Mouse (Mus musculus): ENCODE results near the gene Pgpep1. TPM values are rescaled to one million over a fixed set of nuclear protein-coding genes. Genes with fewer than 3 reads are reported as not detected.

Pgpep1 gene
- polyA plus RNA-seq, 1 experiment from 2014 or later: 102 TPM

GRCm38 (mm10) chr8:70602139-70602811 lies 57.9 kb downstream of the Pgpep1 start:
- 93% methylated on average over 13 of the region's 13 CpGs for WGBS
- H3K4me3 ChIP-seq: no peak overlapping the region
- ATAC-seq (ENCODE audit: low read depth): no peak
- peaks cover 85% of the 10 kb centered on the region for H3K4me1 ChIP-seq (replicated peaks)
- peaks cover 13% of the 10 kb centered on the region for H3K36me3 ChIP-seq
- H3K27me3 ChIP-seq: no peaks in the 10 kb centered on the region
- 0 out of 2 replicates have a peak overlapping the region, but pooled peaks have one; percentile 18 for H3K27ac ChIP-seq (replicated peaks)
- no peaks in the 10 kb centered on the region for H3K9me3 ChIP-seq
- H3K4me2 ChIP-seq: no peak overlapping the region
- no peak overlapping the region for H3K9ac ChIP-seq

GRCm38 (mm10) chr8:70601271-70601649 lies 58.9 kb downstream of the Pgpep1 start:
- H3K27ac ChIP-seq (replicated peaks): peak overlapping the region; percentile 89
- WGBS: under 1% methylated on average over 26 of the region's 26 CpGs
- H3K9me3 ChIP-seq: no peaks in the 10 kb centered on the region
- peaks cover 85% of the 10 kb centered on the region for H3K4me1 ChIP-seq (replicated peaks)
- H3K36me3 ChIP-seq: peaks cover 22% of the 10 kb centered on the region
- H3K27me3 ChIP-seq: peaks cover 6% of the 10 kb centered on the region; the same call in 1 of the 2 replicates
- H3K4me2 ChIP-seq: peak overlapping the region; percentile 52
- peak; percentile 51 for ATAC-seq (ENCODE audit: low read depth)
- H3K4me3 ChIP-seq: peak overlapping the region; percentile 13
- H3K9ac ChIP-seq: peak overlapping the region; percentile 52

GRCm38 (mm10) chr8:70600473-70601270 lies 59.5 kb downstream of the Pgpep1 start:
- peak; percentile 7; the same call in 1 of the 2 replicates for ATAC-seq (ENCODE audit: low read depth)
- H3K4me3 ChIP-seq: peak overlapping the region; percentile 13
- peaks cover 12% of the 10 kb centered on the region for H3K27me3 ChIP-seq
- H3K36me3 ChIP-seq: peaks cover 28% of the 10 kb centered on the region
- peak overlapping the region; percentile 89 for H3K27ac ChIP-seq (replicated peaks)
- peaks cover 85% of the 10 kb centered on the region for H3K4me1 ChIP-seq (replicated peaks)
- H3K9ac ChIP-seq: peak overlapping the region; percentile 52
- WGBS: 17% methylated on average over 10 of the region's 10 CpGs
- no peaks in the 10 kb centered on the region for H3K9me3 ChIP-seq
- peak overlapping the region; percentile 52 for H3K4me2 ChIP-seq

GRCm38 (mm10) chr8:70599507-70600290 lies 60.5 kb downstream of the Pgpep1 start:
- Histone ChIP-seq H3K27ac (replicated peaks) (no peak overlapping the region; the same call in 1 of the 2 replicates), H3K4me3 (no peak overlapping the region), H3K4me1 (replicated peaks) (peaks cover 86% of the 10 kb centered on the region), H3K4me2 (no peak overlapping the region), H3K9ac (no peak overlapping the region), H3K9me3 (no peaks in the 10 kb centered on the region), H3K27me3 (peaks cover 15% of the 10 kb centered on the region), H3K36me3 (peaks cover 29% of the 10 kb centered on the region)
- no peak for ATAC-seq (ENCODE audit: low read depth)
- WGBS: 83% methylated on average over 12 of the region's 12 CpGs

- Histone ChIP-seq H3K36me3 (peaks cover 29% of the 10 kb centered on the region), H3K4me3 (peak overlapping the region; percentile 43), H3K27me3 (peaks cover 15% of the 10 kb centered on the region), H3K9ac (peak overlapping the region; percentile 56), H3K4me1 (replicated peaks) (peaks cover 86% of the 10 kb centered on the region), H3K27ac (replicated peaks) (peak overlapping the region; percentile 39; the same call in 1 of the 2 replicates), H3K9me3 (no peaks in the 10 kb centered on the region), H3K4me2 (peak overlapping the region; percentile 75)
- no peak for ATAC-seq (ENCODE audit: low read depth)
- WGBS: 12% methylated on average over 10 of the region's 10 CpGs
These were observed 61.5 kb downstream of the Pgpep1 start for GRCm38 (mm10) chr8:70598722-70599121.

- WGBS: under 1% methylated on average over 29 of the region's 29 CpGs
- Histone ChIP-seq H3K4me3 (peak overlapping the region; percentile 43), H3K27ac (replicated peaks) (peak overlapping the region; percentile 68)
These were observed 61.9 kb downstream of the Pgpep1 start for GRCm38 (mm10) chr8:70598283-70598682.

GRCm38 (mm10) chr8:70597417-70598272 lies 62.5 kb downstream of the Pgpep1 start:
- peak overlapping the region; percentile 43 for H3K4me3 ChIP-seq
- H3K9me3 ChIP-seq: no peaks in the 10 kb centered on the region
- H3K9ac ChIP-seq: peak overlapping the region; percentile 79
- peak overlapping the region; percentile 75 for H3K4me2 ChIP-seq
- peak overlapping the region; percentile 68 for H3K27ac ChIP-seq (replicated peaks)
- H3K36me3 ChIP-seq: peaks cover 23% of the 10 kb centered on the region
- 8% methylated on average over 54 of the region's 68 CpGs for WGBS
- no peak for ATAC-seq (ENCODE audit: low read depth)
- H3K27me3 ChIP-seq: peaks cover 15% of the 10 kb centered on the region
- H3K4me1 ChIP-seq (replicated peaks): peaks cover 91% of the 10 kb centered on the region

More at GRCm38 (mm10) chr8:70598283-70598682, 61.9 kb downstream of the Pgpep1 start:
- Histone ChIP-seq H3K9me3 (no peaks in the 10 kb centered on the region), H3K4me1 (replicated peaks) (peaks cover 90% of the 10 kb centered on the region), H3K9ac (peak overlapping the region; percentile 79), H3K36me3 (peaks cover 29% of the 10 kb centered on the region), H3K27me3 (peaks cover 15% of the 10 kb centered on the region), H3K4me2 (peak overlapping the region; percentile 75)
- ATAC-seq (ENCODE audit: low read depth): peak; percentile 32

- Histone ChIP-seq H3K27ac (replicated peaks) (no peak overlapping the region), H3K9me3 (no peaks in the 10 kb centered on the region), H3K4me1 (replicated peaks) (peaks cover 87% of the 10 kb centered on the region), H3K4me3 (no peak overlapping the region; the same call in 1 of the 2 replicates), H3K36me3 (peaks cover 20% of the 10 kb centered on the region), H3K27me3 (peaks cover 15% of the 10 kb centered on the region), H3K4me2 (peak overlapping the region; percentile 75), H3K9ac (0 out of 2 replicates have a peak overlapping the region, but pooled peaks have one; percentile 79)
- WGBS: 86% methylated on average over 17 of the region's 17 CpGs
- no peak for ATAC-seq (ENCODE audit: low read depth)
These were observed 63.3 kb downstream of the Pgpep1 start for GRCm38 (mm10) chr8:70596775-70597416.

Data from neural tube, embryonic 13.5 days (tissue).